Mouse (Mus musculus): ENCODE results near the gene Zcchc4.

Zcchc4 gene

DNA sequence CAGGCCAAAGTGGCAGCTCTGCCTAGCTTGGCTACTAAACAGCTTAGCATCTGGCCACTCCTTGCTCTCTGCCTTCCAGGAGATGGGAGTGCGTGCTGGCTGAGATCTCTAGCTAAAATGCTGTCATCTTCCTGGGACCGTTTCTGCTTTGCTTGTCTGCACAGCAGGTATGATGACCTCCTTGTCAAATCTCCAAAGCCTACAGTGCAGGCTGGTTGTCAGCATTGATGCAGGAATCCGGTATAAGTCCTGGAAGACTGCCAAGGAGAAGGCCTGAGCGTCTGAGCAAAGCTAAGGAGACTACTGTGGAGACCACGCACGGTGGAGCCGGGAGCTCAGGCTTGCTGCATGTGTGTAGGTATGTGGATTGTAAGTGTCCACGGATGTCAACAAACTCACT lies at the start of gene Zcchc4:
Zcchc4 (plus strand) TSS at position 173 of the 400 bp plus-strand sequence.
- H3K36me3 ChIP-seq (ENCODE audit: control insufficient read depth, insufficient read depth, low read length, poor library complexity, severe bottlenecking), result no peaks in the 10 kb centered on the region
- DNase-seq (ENCODE audit: low read depth, low spot score), result no peak
- H3K27me3 ChIP-seq (ENCODE audit: control insufficient read depth, insufficient read depth, low read length, poor library complexity, severe bottlenecking), result no peaks in the 10 kb centered on the region

DNA sequence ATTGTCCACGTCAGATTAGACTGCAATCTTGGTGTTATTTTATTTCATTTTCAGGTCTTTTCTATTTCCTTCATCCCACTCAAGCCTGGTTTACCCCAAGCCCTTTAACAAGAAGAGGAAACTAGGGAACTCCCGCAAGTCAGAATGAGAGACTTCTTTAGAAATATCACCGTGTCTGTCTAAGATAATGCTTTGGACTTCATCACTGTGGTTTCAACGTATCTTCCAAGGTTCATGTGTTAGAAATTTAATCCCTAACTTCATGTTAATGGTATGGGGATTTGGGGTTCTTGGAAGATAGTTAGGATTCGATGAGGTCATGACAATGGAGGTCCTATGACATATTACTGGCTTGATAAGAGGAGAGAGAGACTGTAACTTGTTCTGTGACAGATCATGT lies 47.5 kb upstream of the Zcchc4 start:
- DNase-seq (ENCODE audit: low read depth, low spot score), result no peak
- H3K27me3 ChIP-seq (ENCODE audit: control insufficient read depth, insufficient read depth, low read length, poor library complexity, severe bottlenecking), result no peaks in the 10 kb centered on the region
- no peaks in the 10 kb centered on the region for H3K36me3 ChIP-seq (ENCODE audit: control insufficient read depth, insufficient read depth, low read length, poor library complexity, severe bottlenecking)

GRCm38 (mm10) chr5:52732811-52733210 lies 42.4 kb upstream of the Zcchc4 start:
- H3K36me3 ChIP-seq (ENCODE audit: control insufficient read depth, insufficient read depth, low read length, poor library complexity, severe bottlenecking), result no peaks in the 10 kb centered on the region
- no peak for DNase-seq (ENCODE audit: low read depth, low spot score)
- H3K27me3 ChIP-seq (ENCODE audit: control insufficient read depth, insufficient read depth, low read length, poor library complexity, severe bottlenecking), result no peaks in the 10 kb centered on the region

GRCm38 (mm10) chr5:52736046-52736445 lies 39.2 kb upstream of the Zcchc4 start:
- H3K36me3 ChIP-seq (ENCODE audit: control insufficient read depth, insufficient read depth, low read length, poor library complexity, severe bottlenecking), result no peaks in the 10 kb centered on the region
- DNase-seq (ENCODE audit: low read depth, low spot score), result no peak
- H3K27me3 ChIP-seq (ENCODE audit: control insufficient read depth, insufficient read depth, low read length, poor library complexity, severe bottlenecking), result no peaks in the 10 kb centered on the region

- H3K27me3 ChIP-seq (ENCODE audit: control insufficient read depth, insufficient read depth, low read length, poor library complexity, severe bottlenecking), result no peaks in the 10 kb centered on the region
- DNase-seq (ENCODE audit: low read depth, low spot score), result peak; percentile 87
- no peaks in the 10 kb centered on the region; the same call in 1 of the 2 replicates for H3K36me3 ChIP-seq (ENCODE audit: control insufficient read depth, insufficient read depth, low read length, poor library complexity, severe bottlenecking)
Measured at GRCm38 (mm10) chr5:52741391-52742111, 33.7 kb upstream of the Zcchc4 start, which contains the start of gene Pi4k2b. Gene Pi4k2b (plus strand): TSS chr5:52741574.

GRCm38 (mm10) chr5:52742112-52742813 lies 32.9 kb upstream of the Zcchc4 start:
- peak; percentile 62 for DNase-seq (ENCODE audit: low read depth, low spot score)
- Histone ChIP-seq H3K36me3 (ENCODE audit: control insufficient read depth, insufficient read depth, low read length, poor library complexity, severe bottlenecking) (no peaks in the 10 kb centered on the region; the same call in 1 of the 2 replicates), H3K27me3 (ENCODE audit: control insufficient read depth, insufficient read depth, low read length, poor library complexity, severe bottlenecking) (no peaks in the 10 kb centered on the region)

DNA sequence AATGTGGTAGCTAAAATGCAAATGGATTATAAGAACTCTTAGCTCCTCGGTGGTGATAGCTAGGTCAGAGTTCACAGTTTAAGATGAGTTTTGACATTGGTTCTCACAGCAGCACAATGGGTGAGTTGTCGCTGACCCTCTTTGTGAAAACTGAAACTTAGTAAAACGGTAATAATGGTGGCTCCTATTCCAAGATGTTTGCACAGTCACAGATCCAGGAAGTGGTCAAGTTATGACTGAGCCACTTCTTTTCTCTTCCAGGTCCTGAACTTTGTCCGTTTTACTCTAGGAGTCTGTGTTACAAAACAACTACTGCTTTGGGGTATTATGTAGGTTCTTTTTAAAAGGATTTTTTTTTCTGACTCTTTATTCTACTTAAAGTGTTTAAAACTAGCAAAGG lies 32.0 kb upstream of the Zcchc4 start:
- DNase-seq (ENCODE audit: low read depth, low spot score), result no peak
- Histone ChIP-seq H3K27me3 (ENCODE audit: control insufficient read depth, insufficient read depth, low read length, poor library complexity, severe bottlenecking) (no peaks in the 10 kb centered on the region), H3K36me3 (ENCODE audit: control insufficient read depth, insufficient read depth, low read length, poor library complexity, severe bottlenecking) (no peaks in the 10 kb centered on the region; the same call in 1 of the 2 replicates)

DNA sequence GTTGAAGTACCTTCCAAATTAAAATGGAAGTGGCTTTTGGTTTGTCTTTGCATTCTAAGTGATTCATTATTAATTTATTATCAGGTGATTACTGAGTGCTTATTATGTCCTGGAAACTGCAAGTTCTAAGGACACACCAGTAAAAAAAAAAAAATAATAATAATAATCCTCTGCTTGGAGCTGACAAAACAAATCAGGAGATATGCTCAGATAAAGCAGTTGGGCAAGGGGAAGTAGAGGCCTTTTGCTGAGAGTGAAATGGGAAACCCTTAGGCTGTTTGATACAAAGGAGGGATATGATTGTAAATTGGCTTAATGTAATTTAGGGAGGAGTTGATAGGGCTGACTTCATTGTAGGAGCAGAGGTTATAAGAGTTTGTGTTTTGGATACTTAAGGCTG lies 28.3 kb upstream of the Zcchc4 start:
- H3K36me3 ChIP-seq (ENCODE audit: control insufficient read depth, insufficient read depth, low read length, poor library complexity, severe bottlenecking), result no peaks in the 10 kb centered on the region; the same call in 1 of the 2 replicates
- DNase-seq (ENCODE audit: low read depth, low spot score), result no peak
- H3K27me3 ChIP-seq (ENCODE audit: control insufficient read depth, insufficient read depth, low read length, poor library complexity, severe bottlenecking), result no peaks in the 10 kb centered on the region

DNA sequence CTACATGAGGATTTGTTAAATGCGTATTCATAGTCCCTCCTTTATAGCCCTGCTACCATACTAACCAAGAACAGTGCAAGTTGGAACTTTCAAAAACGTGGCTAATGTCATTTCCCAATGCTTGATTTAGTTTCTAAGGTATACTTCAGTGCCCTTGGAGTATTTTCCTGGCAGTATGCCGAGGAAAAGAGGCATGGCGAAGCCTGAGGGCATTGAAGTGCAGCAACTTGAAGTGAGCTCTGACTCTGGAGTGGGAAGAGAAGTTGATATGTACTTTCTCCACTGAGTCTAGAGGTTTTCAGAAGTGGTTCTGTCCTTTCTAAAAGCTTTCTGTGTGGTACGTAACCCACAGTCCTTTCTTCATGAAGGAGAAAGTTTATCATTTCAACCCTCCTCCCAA lies 26.5 kb upstream of the Zcchc4 start:
- DNase-seq (ENCODE audit: low read depth, low spot score), result no peak
- H3K27me3 ChIP-seq (ENCODE audit: control insufficient read depth, insufficient read depth, low read length, poor library complexity, severe bottlenecking), result no peaks in the 10 kb centered on the region
- H3K36me3 ChIP-seq (ENCODE audit: control insufficient read depth, insufficient read depth, low read length, poor library complexity, severe bottlenecking), result no peaks in the 10 kb centered on the region; the same call in 1 of the 2 replicates

- Histone ChIP-seq H3K27me3 (ENCODE audit: control insufficient read depth, insufficient read depth, low read length, poor library complexity, severe bottlenecking) (no peaks in the 10 kb centered on the region), H3K36me3 (ENCODE audit: control insufficient read depth, insufficient read depth, low read length, poor library complexity, severe bottlenecking) (no peaks in the 10 kb centered on the region)
- DNase-seq (ENCODE audit: low read depth, low spot score), result no peak
Measured at GRCm38 (mm10) chr5:52753146-52753545, 22.1 kb upstream of the Zcchc4 start.

DNA sequence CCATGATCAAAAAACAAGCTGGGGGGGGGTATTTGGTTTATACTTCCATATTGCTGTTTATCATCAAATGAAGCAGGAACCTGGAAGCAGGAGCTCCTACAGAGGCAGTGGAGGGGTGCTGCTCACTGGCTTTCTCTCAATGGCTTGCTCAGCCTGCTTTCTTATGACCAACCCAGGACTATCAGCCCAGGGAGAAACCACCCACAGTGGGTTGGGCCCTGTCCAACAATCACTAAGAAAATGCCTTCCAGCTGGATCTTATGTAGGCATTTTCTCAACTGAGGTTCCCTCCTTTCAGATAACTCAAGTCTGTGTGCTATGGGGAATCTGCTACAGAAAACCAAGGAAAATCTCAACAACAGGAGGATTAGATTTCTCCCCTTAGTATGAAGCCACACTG lies 21.0 kb upstream of the Zcchc4 start:
- no peaks in the 10 kb centered on the region for H3K36me3 ChIP-seq (ENCODE audit: control insufficient read depth, insufficient read depth, low read length, poor library complexity, severe bottlenecking)
- no peak for DNase-seq (ENCODE audit: low read depth, low spot score)
- H3K27me3 ChIP-seq (ENCODE audit: control insufficient read depth, insufficient read depth, low read length, poor library complexity, severe bottlenecking), result no peaks in the 10 kb centered on the region

- no peaks in the 10 kb centered on the region; the same call in 1 of the 2 replicates for H3K36me3 ChIP-seq (ENCODE audit: control insufficient read depth, insufficient read depth, low read length, poor library complexity, severe bottlenecking)
- H3K27me3 ChIP-seq (ENCODE audit: control insufficient read depth, insufficient read depth, low read length, poor library complexity, severe bottlenecking), result no peaks in the 10 kb centered on the region
- DNase-seq (ENCODE audit: low read depth, low spot score), result no peak
Measured at GRCm38 (mm10) chr5:52755337-52755736, 19.9 kb upstream of the Zcchc4 start.

DNA sequence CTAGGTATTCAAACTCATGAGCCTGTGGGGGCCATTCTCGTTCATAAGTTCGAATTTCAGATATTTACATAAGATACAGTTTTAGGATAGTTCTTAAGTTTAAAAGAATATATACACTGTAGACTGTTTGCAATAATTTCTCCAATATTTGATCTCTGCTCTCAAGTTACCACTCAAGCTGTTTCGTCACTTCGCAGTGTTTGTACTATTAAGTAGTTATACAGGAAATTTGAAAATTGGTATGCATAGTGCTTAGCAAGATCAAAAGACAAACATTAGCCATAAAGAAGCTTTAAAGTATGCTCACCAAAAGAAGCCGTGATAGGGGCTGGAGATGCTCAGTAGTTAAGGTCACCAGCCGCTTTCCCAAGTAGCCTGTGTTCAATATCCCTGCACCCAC lies 19.2 kb upstream of the Zcchc4 start:
- H3K36me3 ChIP-seq (ENCODE audit: control insufficient read depth, insufficient read depth, low read length, poor library complexity, severe bottlenecking), result no peaks in the 10 kb centered on the region; the same call in 1 of the 2 replicates
- no peak for DNase-seq (ENCODE audit: low read depth, low spot score)

GRCm38 (mm10) chr5:52762586-52762985 lies 12.6 kb upstream of the Zcchc4 start:
- H3K27me3 ChIP-seq (ENCODE audit: control insufficient read depth, insufficient read depth, low read length, poor library complexity, severe bottlenecking), result no peaks in the 10 kb centered on the region
- H3K36me3 ChIP-seq (ENCODE audit: control insufficient read depth, insufficient read depth, low read length, poor library complexity, severe bottlenecking), result no peaks in the 10 kb centered on the region; the same call in 1 of the 2 replicates
- no peak for DNase-seq (ENCODE audit: low read depth, low spot score)

More for the DNA sequence above, 19.2 kb upstream of the Zcchc4 start:
- no peaks in the 10 kb centered on the region for H3K27me3 ChIP-seq (ENCODE audit: control insufficient read depth, insufficient read depth, low read length, poor library complexity, severe bottlenecking)

- Histone ChIP-seq H3K36me3 (ENCODE audit: control insufficient read depth, insufficient read depth, low read length, poor library complexity, severe bottlenecking) (no peaks in the 10 kb centered on the region), H3K27me3 (ENCODE audit: control insufficient read depth, insufficient read depth, low read length, poor library complexity, severe bottlenecking) (no peaks in the 10 kb centered on the region)
- no peak for DNase-seq (ENCODE audit: low read depth, low spot score)
Measured at GRCm38 (mm10) chr5:52774267-52774666, 942 bp upstream of the Zcchc4 start.
